Mouse (Mus musculus): Measurements from ENCODE around the gene Anxa11.

DNA sequence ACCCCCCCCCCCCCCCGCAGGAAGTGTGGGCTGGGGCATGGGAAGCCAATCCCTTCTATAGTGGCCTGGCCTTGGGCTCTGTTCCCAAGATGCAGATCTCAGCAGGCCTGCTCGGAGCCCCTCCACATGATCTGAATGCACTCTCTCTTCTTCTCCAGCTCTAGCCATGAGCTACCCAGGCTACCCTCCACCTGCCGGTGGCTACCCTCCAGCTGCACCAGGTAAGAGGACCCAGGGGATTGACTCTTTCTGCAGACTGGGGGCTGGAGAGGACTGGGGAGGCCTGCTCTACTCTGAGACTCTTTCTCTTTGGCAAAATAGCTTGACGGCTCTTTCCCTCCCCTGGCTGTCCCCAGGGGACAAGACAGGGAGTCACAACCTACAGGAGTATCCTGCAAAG lies 26.8 kb downstream of the Anxa11 start:
- TF ChIP-seq CTCF (IDR thresholded peaks at IDR 0.05; ENCODE audit: low read depth, low read length) (no peak), POLR2A (IDR thresholded peaks at IDR 0.05; ENCODE audit: borderline replicate concordance, low read depth, low read length) (no peak)

Measured in bone marrow macrophage, adult 2 months (primary cell).